Mouse (Mus musculus) layer of hippocampus, postnatal 25 days (tissue): Measurements from ENCODE around the gene Rnf166. TPM values are rescaled to one million over a fixed set of nuclear protein-coding genes. Genes with fewer than 3 reads are reported as not detected.

Experiments
- DNase-seq, 2 experiments: peaks; one replicate each; pipeline ENCODE4 v3.0.0; 2022; ENCODE audit warnings: mixed read lengths in 2 of 2, low spot score in 1 of 2; ENCODE audit errors: extremely low spot score in 1 of 2
- total RNA-seq, 2 experiments: library from RNA; stranded (reverse); gene quantifications; 2 replicates each; pipeline ENCODE4 v1.2.3; 2021

Rnf166 gene
- total RNA-seq, 2 experiments from 2014 or later, result 26.0 to 35.0 TPM

DNA sequence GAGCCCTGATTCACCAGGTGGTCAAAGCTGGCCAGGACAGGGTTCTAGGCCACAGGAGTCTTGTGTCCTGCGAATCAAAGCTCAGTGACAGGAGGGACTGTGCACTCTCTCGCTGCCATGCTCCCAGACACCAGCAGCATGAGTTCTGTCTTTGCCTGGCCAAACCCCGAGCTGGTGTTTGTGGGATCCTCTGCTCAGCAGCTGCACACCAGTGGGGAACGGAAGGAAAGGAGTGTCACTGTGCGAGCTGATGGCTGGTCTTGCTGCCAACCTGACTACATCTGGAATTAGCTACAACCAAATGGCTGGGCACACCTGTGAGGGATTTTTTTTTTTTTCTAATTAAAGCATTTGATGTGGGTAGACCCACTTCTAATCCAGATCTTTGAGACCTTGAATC is 5.2 kb downstream of the Rnf166 start:
- DNase-seq, result no peak

DNA sequence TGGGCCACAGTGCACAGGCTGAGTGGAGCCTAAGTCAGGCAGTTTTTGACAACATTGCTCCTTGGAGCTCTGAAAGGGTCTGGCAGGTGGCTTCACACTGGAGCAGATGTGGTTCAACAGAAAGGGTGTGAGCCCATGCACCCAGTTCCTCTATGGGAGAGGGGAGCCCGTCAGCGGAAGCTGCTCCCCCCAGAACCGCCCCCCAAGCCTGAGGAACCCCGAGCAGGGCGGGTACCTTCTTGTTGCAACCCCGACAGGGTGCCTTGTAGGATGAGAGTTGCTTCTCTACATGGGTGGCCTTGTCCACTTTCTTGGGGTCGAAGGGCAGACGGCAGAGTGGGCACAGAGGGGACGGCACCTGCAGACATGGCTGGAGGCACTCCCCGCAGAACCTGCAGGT is 5.9 kb downstream of the Rnf166 start:
- no peak for DNase-seq

DNA sequence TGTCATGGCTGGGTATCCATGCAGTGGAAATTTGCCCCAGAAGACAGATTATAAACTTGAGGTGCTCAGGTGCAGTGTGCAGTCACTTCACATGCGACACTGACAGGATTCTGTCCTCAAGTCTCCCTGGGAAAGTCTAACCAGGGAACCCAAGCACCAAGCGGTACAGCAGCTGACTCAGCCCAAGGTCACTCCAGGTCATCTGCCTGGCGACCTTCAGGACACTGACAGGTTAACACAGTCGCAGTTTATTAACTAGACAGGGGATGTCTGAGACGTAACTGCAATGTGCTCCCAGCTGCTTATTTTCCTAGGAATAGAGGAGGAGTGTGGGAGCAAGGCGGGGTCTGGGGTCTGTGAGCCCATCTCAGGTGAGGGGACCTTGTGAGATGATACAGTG is 6.5 kb downstream of the Rnf166 start:
- DNase-seq, result no peak

GRCm38 (mm10) chr8:122467816-122468215 is 8.0 kb downstream of the Rnf166 start:
- no peak for DNase-seq

- no peak for DNase-seq
Observed at GRCm38 (mm10) chr8:122464985-122465384, 10.9 kb downstream of the Rnf166 start.

- no peak for DNase-seq
Observed at GRCm38 (mm10) chr8:122463651-122464640, 11.9 kb downstream of the Rnf166 start.

DNA sequence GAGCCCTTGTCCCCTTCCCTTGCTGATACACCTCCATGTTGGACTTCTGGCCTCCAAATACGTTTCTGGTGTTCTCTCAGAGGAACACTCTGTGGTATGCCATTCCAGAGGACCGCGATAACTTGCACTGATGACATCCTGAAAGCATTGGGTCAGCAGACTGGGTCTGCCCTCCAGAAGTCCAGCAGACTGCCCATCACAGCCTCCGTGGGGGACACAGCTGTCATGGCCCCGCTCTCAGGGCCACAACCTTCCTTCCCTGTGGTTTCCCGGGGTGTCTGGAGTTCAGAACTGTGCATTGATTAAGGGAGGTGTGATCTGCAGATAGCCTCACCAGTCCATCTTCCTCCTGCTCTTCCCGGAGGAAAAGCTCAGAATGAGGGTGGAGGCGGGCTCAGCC is 13.4 kb downstream of the Rnf166 start:
- DNase-seq, result no peak

GRCm38 (mm10) chr8:122461473-122462148 is 14.3 kb downstream of the Rnf166 start:
- DNase-seq, result no peak

DNA sequence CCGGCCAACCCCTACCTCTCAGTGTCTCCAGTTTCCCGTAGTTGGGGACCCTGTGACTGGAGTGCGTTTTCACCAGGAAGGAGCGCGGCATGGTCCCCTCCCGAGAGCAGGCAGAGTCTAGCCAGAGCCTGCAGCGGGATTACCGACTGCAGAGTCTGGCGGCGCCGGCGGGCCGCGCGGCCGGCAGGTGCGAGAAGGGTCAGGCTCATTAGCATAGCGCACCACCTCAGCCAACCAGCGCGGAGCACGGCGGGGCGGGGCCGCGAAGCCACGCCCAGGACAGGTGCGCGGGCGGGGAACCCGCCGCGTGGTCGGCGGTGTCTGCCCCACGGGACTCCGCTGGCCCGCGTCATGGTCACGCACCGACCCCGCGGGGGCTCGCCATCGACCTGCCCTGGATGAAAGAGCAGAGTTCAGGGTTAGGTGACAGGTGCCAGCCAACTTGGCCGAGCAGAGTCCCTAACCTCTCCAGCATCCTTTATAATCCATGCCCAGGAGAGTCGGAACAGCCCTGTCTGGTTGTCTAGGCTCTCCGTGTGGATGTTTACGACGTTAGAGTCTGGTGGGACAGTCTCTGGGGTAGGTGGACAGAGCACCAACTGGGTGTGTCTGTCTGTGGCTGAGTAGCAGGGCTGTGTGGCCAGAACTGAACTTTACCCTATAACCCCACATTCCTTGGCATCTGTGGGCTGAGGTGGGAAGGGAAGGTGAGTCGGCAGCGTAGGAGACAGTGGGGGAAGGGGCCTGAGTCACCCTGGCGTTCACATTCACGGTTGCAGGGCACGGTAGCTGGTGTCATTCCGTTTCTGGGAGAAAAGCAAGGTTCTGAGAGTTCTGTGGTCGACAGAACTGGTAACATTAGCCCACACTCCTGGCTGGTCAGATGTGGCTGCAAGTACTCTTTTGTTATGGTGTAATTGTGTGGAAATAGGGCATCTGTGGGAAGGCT is 15.1 kb downstream of the Rnf166 start, which contains the start of gene Snai3:
Snai3 (minus strand) TSS at position 210 of the 949 bp plus-strand sequence.
- no peak for DNase-seq

DNA sequence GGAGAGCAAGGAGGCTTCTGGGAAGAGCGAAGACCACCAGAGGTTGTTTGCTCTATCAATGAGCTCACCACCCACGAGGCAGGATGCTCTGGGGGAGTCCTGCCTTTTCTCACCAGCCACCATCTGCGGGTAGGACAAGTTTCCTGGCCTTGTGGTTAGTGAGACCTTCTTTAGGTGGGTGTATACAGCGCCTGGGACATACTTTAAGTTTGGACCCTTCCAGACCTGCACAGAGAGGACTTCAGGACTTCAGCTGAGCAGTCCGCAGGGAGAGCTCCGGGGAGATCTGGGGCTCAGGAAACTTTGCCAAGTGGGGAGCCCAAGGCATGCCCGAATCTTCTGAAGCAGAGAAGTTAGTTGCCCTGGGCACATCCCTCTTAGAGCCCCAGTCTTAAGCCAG is 15.9 kb downstream of the Rnf166 start:
- DNase-seq, result no peak

GRCm38 (mm10) chr8:122459218-122459900 is 16.5 kb downstream of the Rnf166 start:
- DNase-seq, result peak in 1 of 2 experiments; percentile 29

DNA sequence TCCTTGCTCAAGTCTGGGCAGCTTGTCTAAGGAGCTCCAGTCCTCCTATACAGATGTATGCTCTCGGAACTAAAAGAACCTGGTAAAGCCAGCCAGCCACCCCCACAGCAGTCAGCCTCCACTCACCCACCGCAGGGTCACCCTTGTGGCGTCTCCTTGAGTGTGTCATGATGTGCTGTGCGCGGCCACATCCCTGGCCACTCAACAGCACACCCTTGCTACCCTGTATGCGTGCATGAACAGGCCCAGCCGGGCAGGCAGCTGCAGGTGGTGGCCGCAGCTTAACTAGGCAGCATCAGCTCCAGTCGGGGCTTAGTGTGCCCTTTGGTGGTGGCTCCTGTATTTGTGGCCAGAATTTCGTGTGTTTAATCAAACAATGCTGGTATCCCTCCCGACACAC is 18.7 kb downstream of the Rnf166 start:
- DNase-seq, result no peak

GRCm38 (mm10) chr8:122454409-122454808 is 21.5 kb downstream of the Rnf166 start:
- no peak for DNase-seq

DNA sequence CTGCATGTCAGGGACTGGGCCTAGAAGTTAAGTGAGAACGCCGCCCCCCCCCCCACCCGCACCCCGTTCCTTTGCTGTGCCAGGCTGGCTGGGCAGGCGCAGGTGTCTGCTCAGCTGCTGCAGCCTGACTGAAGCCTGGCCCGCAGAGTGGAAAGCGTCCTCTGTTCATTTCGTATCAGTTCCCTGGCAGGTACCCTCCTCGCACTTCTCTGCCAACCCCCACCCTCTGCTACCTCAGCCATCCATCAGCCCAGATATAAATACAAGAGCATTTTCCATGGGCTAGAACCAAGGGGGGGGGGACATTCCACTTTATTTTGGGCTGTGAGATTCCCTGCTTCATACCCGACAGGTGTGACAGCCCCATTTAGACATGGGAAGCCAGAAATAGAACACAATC is 23.7 kb downstream of the Rnf166 start:
- DNase-seq, result no peak

DNA sequence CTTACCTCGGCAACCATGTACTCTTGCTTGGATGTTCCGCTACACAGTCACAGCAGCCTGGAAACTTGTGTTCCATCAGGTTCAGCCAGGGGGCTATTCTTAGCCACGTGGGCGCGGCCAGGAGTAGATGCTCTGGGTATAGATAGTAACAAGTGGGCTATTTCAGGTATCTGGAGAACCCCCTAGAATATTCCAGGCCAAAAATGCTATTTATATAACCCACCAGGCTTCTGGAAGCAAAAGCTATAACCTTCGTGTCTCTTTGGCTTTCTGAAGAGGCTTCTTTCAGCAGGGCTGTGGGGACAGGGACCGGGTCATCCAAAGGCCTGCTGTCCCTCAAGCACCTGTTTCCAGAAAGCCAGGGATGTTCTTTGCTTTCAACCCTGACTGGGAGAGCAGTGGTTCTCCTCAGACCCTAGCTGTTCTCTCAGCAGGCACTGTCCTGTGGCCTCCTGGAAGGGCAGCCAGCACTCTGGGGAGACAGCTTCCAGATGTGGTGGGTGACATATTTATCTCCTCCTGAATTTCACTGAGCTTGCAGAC is 24.6 kb downstream of the Rnf166 start:
- no peak for DNase-seq

GRCm38 (mm10) chr8:122445203-122445602 is 30.7 kb downstream of the Rnf166 start:
- DNase-seq, result no peak

DNA sequence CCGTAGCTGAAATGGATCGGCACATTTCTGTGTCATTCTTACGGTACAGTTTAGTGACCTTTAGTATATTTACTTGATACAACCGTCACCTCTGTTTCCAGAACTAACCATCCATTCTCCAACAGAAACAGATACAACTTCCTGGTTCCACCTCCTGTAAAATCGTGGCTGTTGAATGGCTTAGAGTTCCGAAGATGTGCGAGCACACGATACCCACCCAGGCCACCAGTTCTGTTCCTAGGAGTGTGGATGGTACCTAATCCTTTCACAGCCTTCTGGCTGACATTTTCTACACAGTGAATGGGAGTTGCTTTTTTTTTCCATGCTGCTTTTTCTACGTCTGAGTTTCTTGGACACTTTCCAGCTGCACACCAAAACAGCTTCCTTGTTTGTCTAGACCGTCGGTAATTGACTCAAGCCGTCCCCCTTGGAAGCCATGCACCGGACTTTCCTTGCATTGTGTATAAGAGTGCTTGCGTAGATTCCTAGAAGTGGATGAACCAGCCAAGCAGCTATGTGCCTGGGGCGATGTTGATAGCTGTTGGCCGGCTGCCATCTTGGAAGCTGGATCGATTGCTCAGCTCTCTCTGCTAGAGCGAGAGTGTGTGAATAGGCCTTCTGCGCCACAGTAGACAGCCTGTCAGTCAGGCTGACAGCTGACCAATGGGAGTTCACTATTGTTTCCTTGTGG is 31.7 kb downstream of the Rnf166 start:
- DNase-seq, result peak; percentile 65 to 82

DNA sequence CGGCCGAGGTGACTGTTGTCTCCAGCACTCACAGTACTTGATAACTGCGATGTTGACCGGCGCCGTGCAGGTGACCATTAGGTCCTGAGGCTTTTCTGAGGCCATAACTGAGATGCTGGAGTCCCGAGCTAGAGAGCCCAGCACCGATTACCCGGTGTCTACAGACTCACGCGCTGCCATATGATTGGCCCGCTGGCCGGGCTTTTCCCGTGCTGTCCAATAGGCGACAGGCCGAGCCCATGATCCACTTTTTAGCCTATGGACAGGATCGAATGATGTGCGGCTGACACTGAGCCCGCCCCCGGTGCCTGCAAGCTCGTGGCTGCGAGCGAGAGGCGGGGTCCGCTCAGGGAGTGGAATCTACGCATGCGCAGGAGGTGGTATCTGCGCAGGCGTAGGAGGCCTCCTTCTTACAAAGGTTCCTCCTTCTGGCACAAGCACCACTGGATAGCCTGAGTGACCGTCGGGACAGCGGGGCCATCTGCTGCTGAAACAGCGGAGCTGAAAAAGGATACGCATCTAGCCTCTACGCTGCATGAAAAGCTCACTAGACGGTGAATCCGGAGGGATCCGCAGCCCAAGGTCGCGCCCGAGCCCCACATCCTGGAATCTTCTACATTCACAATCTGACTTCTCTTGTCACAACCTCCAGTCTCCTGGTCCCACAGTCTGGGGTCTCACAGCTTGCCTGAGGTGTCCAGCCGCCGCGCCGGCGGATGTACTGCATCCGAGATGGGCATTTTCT is 32.4 kb downstream of the Rnf166 start, which contains the start of gene Mvd:
Mvd (minus strand) TSS at position 161 of the 745 bp plus-strand sequence.
- DNase-seq, result peak; percentile 88 to 93
